Mouse (Mus musculus): ENCODE results near the gene Gpr12.
"Not testable (repeated sequence)": the region's sequence is repeated elsewhere in the genome, so short reads cannot be mapped to it uniquely, and the experiment has no call there.

The Gpr12 gene

GRCm38 (mm10) chr5:146584478-146585306, at the start of gene Gpr12:
Gpr12 (minus strand) TSS chr5:146585239.
- no peak for DNase-seq

GRCm38 (mm10) chr5:146631602-146632001, 46.6 kb upstream of the Gpr12 start:
- DNase-seq: no peak

- no peak for DNase-seq
Observed at GRCm38 (mm10) chr5:146630961-146631360, 45.9 kb upstream of the Gpr12 start.

GRCm38 (mm10) chr5:146629636-146630035, 44.6 kb upstream of the Gpr12 start:
- DNase-seq: no peak

- no peak for DNase-seq
Observed at GRCm38 (mm10) chr5:146628804-146629203, 43.8 kb upstream of the Gpr12 start.

GRCm38 (mm10) chr5:146627901-146628300, 42.9 kb upstream of the Gpr12 start:
- no peak for DNase-seq

- DNase-seq: no peak
Observed at GRCm38 (mm10) chr5:146625635-146626311, 40.7 kb upstream of the Gpr12 start.

- no peak for DNase-seq
Observed at GRCm38 (mm10) chr5:146611830-146612229, 26.8 kb upstream of the Gpr12 start.

- DNase-seq: no peak
Observed at GRCm38 (mm10) chr5:146611009-146611408, 26.0 kb upstream of the Gpr12 start.

GRCm38 (mm10) chr5:146609646-146610045, 24.6 kb upstream of the Gpr12 start:
- no peak for DNase-seq

GRCm38 (mm10) chr5:146607816-146608215, 22.8 kb upstream of the Gpr12 start:
- no peak for DNase-seq

- DNase-seq: no peak
Observed at GRCm38 (mm10) chr5:146606895-146607294, 21.9 kb upstream of the Gpr12 start.

GRCm38 (mm10) chr5:146606221-146606620, 21.2 kb upstream of the Gpr12 start:
- no peak for DNase-seq

- DNase-seq: no peak
Observed at GRCm38 (mm10) chr5:146599970-146600369, 14.9 kb upstream of the Gpr12 start.

- DNase-seq: not testable (repeated sequence)
Observed at GRCm38 (mm10) chr5:146599216-146599615, 14.2 kb upstream of the Gpr12 start.

- no peak for DNase-seq
Observed at GRCm38 (mm10) chr5:146598215-146599119, 13.4 kb upstream of the Gpr12 start.

- no peak for DNase-seq
Observed at GRCm38 (mm10) chr5:146597503-146597874, 12.4 kb upstream of the Gpr12 start.

- DNase-seq: no peak
Observed at GRCm38 (mm10) chr5:146596612-146597502, 11.8 kb upstream of the Gpr12 start.

GRCm38 (mm10) chr5:146592580-146592979, 7.5 kb upstream of the Gpr12 start:
- no peak for DNase-seq

GRCm38 (mm10) chr5:146591636-146592035, 6.6 kb upstream of the Gpr12 start:
- DNase-seq: no peak

- no peak for DNase-seq
Observed at GRCm38 (mm10) chr5:146590987-146591386, 5.9 kb upstream of the Gpr12 start.
